Mouse (Mus musculus) layer of hippocampus, postnatal 25 days (tissue): Measurements from ENCODE around the gene Kdm4b. TPM values are rescaled to one million over a fixed set of nuclear protein-coding genes. Genes with fewer than 3 reads are reported as not detected.

Source experiments
- DNase-seq, 2 experiments: peaks; one replicate each; pipeline ENCODE4 v3.0.0; 2022; ENCODE audit warnings: mixed read lengths in 2 of 2, low spot score in 1 of 2; ENCODE audit errors: extremely low spot score in 1 of 2
- total RNA-seq, 2 experiments: library from RNA; stranded (reverse); gene quantifications; 2 replicates each; pipeline ENCODE4 v1.2.3; 2021

Kdm4b gene
- total RNA-seq, 2 experiments from 2014 or later = 92.0 to 93.4 TPM

- DNase-seq = no peak
These were observed 29.7 kb upstream of the Kdm4b start for GRCm38 (mm10) chr17:56296201-56296600.

- no peak for DNase-seq
These were observed 27.6 kb upstream of the Kdm4b start for GRCm38 (mm10) chr17:56298238-56298637.

- DNase-seq = no peak
These were observed 25.7 kb upstream of the Kdm4b start, which contains the start of gene Arrdc5 for GRCm38 (mm10) chr17:56300186-56300585. TSS of gene Arrdc5 (minus strand) at chr17:56300286.

- DNase-seq = no peak
These were observed 23.4 kb upstream of the Kdm4b start for GRCm38 (mm10) chr17:56302363-56302996.

GRCm38 (mm10) chr17:56303160-56303846 is 22.6 kb upstream of the Kdm4b start, which contains the start of gene Uhrf1:
TSS of gene Uhrf1 (plus strand) at chr17:56303321.
- DNase-seq = no peak

GRCm38 (mm10) chr17:56303847-56304586 is 21.8 kb upstream of the Kdm4b start:
- peak; percentile 76 to 83 for DNase-seq

GRCm38 (mm10) chr17:56304718-56305117 is 21.1 kb upstream of the Kdm4b start:
- DNase-seq = no peak

GRCm38 (mm10) chr17:56305156-56305555 is 20.7 kb upstream of the Kdm4b start:
- DNase-seq = no peak

- no peak for DNase-seq
These were observed 20.0 kb upstream of the Kdm4b start for GRCm38 (mm10) chr17:56305826-56306225.

- no peak for DNase-seq
These were observed 17.8 kb upstream of the Kdm4b start for GRCm38 (mm10) chr17:56308088-56308487.

- DNase-seq = no peak
These were observed 16.5 kb upstream of the Kdm4b start for GRCm38 (mm10) chr17:56309191-56309945.

GRCm38 (mm10) chr17:56324419-56324818 is 1.4 kb upstream of the Kdm4b start:
- DNase-seq = no peak

- DNase-seq = no peak
These were observed 588 bp downstream of the Kdm4b start for GRCm38 (mm10) chr17:56326153-56327147.

GRCm38 (mm10) chr17:56329267-56329666 is 3.4 kb downstream of the Kdm4b start:
- no peak for DNase-seq

GRCm38 (mm10) chr17:56330345-56330744 is 4.5 kb downstream of the Kdm4b start:
- no peak for DNase-seq

GRCm38 (mm10) chr17:56331256-56331655 is 5.4 kb downstream of the Kdm4b start:
- no peak for DNase-seq

- no peak for DNase-seq
These were observed 7.1 kb downstream of the Kdm4b start for GRCm38 (mm10) chr17:56332987-56333386.

- peak in 1 of 2 experiments; percentile 49 for DNase-seq
These were observed 11.3 kb downstream of the Kdm4b start for GRCm38 (mm10) chr17:56337190-56337589.

GRCm38 (mm10) chr17:56337791-56338190 is 11.9 kb downstream of the Kdm4b start:
- DNase-seq = no peak
